Mouse (Mus musculus): Measurements from ENCODE around the gene Cpne1.

Cpne1 gene

DNA sequence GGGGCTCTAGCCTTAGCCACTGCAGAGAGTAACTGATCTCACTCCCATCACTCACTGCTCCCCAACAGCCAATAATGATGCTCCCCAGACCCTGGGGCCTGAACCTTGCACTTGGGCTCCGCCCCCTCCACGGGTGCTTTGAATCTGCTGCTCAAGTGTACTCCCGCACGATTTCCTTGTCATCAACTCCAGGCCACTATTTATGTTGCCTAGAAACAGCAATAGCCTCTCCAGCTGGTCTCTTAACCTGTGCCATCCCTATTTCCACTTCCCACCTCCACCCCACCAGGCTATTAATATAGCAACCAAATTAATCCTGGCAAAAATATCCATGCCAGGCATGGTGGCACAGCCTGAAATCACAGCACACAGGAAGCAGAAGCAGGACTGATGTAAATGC, 32.1 kb downstream of the Cpne1 start:
- DNase-seq (ENCODE audit: low spot score in 2 of 2): no peak

DNA sequence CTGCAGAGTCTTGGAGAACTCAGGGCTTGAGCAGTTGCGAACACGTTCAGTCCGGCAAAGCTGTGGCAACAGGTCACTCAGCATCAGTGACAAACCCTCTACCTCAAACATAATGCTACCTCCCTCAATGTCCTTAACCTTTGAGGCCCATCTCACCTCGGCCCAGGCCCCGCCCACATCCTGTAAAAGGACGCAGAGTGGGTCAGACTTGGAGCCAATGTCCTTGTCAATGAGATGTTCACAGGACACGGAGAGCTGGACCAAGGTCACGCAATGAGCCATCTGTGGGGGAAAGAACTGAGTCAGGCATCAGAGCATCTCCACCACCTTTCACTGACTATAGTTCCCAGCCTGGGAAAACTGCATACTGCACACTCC, 32.6 kb downstream of the Cpne1 start:
- DNase-seq (ENCODE audit: low spot score in 2 of 2): no peak

DNA sequence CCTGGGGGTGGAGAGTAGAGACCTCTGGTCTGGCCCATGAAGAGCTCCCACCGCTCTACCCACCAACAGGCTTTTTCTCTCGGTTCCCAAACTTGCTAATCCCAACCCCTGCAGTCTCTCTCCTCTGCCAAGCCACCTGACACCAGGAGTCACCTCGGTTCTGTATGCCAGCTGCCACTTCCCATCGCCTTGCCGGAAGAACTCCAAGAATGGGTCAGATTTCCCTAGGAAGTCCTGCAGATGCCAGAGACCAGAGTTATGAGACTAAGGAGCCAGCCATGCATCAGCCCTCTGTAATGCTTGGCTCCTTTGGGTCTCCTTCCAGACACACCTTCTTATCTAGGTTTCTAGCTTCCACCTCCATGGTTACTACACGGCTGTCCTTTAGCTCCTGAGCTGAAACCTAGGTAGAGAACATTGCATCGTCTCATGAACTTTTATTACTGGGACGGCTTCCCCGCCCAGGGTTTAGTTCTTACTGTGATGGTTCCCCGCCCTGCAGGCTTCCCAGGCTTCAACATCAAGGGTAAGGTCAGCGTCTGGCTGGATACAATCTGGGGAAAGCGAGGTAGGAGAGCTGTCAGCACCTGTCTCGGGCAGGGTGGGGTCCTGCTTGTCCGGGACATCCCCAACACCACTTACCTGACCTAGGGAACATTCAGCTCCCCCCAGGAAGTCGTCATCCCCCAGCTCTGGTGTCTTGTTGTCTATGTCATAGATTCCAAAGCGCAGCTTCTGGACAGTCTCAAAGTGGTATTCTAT, 33.2 kb downstream of the Cpne1 start:
- DNase-seq (ENCODE audit: low spot score in 2 of 2): no peak

DNA sequence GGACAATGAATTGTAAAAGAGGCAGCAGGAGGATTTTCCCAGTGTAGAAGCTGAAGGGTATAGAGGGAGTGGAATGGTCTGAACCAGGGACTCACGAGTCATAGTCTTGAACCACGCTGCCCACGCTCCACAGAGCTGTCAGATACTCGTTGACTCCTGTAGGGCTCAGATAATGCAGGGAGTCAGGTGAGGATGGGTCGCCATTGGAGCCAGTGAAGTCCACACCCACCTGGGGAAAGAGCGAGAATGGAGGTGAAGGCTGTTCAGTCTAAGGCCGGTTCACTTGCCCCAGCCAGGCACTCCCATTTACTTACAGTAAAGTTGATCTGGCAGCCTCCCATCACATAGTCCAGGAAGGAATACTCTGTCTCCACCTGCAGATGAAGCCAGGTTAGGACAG, 34.3 kb downstream of the Cpne1 start:
- no peak for DNase-seq (ENCODE audit: low spot score in 2 of 2)

- DNase-seq (ENCODE audit: low spot score in 2 of 2): no peak
These were observed 38.0 kb downstream of the Cpne1 start for GRCm38 (mm10) chr2:156073725-156074124.

DNA sequence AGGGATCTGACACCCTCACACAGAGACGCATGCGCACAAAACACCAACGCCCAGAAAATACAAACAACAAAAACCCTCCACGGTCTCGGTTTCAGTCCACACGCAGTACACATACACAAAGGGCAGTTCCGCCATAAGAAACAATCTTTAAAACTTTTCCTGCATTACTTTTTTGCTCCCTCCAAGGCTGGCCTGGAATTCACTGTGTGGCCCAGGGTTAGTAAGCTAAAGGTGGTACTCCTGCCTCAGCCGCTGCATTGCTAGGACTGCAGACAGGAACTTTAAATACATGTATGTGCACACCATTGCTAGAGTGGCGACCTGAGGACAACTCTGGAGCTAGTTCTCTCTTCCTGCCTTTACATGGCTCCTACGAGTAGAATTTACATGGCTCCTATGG, 40.5 kb downstream of the Cpne1 start:
- DNase-seq (ENCODE audit: low spot score in 2 of 2): no peak

DNA sequence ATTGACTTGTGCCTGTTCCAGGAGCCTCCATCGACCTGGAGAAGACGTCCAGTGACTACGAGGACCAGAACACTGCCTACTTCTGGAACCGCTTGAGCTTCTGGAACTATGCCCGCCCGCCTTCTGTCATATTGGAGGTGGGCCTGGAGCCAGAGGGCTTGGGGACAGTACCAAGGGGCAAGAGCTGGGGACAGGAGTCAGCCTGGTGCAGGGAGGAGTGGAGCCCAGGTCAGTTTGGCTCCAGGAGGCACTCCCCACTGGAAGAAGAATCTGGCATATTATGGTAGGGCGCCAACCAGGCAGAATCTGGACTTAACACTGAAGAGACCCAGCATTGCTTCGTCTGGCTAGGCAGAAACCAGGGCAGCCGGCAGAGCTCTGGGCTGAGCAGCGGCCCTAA, 43.8 kb downstream of the Cpne1 start:
- no peak for DNase-seq (ENCODE audit: low spot score in 2 of 2)

DNA sequence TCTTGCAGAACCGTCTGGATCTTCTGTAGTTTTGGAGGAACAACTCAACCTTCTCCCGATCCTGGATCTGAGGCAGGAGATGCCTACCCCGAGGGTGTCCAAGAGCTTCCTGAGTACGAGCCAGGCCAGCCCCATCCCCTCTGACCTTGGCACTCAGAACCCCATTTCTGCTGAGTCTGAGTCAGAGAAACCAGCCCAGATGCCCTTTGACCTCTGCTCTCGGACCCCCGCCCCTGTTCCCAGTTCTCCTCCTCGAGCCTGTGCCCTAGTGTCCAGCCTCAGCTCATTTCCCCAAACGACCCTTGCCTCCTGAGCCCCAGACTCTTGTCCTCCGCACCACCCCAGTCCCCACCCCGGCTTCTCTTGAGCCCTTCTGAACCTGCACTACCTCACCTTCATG, 45.6 kb downstream of the Cpne1 start:
- no peak for DNase-seq (ENCODE audit: low spot score in 2 of 2)

DNA sequence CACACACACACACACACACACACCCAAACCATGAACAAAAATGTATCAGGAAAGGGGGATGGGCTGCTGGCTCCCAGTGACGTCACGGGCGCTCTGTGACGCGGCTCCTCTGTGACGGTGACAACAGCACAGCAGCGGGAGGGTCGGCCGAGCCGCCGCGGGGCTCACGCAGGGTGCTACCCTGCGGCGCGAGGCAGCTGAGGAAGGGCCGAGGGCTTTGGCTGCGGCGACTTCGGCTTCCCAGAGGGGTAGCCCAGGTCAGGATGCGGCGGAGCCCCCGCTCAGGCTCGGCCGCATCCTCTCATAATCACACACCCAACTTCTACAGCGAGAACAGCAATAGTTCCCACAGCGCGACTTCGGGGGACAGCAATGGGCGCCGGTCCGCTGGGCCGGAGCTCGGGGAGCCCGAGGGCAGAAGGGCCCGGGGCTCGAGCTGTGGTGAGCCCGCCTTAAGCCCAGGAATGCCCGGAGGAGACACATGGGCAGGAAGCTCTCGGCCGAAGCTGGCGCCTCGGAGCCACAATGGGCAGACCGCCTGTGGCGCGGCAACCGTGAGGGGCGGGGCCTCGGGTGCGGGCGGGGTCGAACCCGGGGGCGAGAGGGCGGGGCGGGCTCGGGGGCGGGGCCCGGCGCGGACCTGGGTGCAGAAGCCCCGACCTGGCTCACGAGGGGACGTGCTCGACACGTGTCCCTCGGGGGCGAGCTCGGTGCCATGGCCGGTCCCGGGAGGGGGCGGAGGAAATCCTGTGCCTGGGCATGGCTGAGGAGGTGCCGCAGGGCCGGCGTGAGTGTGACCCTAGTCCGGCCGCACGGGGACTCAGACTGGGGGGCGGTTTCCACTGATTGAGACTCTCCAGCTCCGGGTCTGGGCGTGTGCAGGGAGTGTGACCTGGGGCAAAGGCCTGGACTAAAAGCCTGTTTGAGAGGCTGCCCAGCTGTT, 46.4 kb downstream of the Cpne1 start, which contains the start of gene Spag4:
TSS of gene Spag4 (plus strand) at position 77 of the 943 bp plus-strand sequence.
- peak in 1 of 2 experiments; percentile 25 for DNase-seq (ENCODE audit: low spot score in 2 of 2)

DNA sequence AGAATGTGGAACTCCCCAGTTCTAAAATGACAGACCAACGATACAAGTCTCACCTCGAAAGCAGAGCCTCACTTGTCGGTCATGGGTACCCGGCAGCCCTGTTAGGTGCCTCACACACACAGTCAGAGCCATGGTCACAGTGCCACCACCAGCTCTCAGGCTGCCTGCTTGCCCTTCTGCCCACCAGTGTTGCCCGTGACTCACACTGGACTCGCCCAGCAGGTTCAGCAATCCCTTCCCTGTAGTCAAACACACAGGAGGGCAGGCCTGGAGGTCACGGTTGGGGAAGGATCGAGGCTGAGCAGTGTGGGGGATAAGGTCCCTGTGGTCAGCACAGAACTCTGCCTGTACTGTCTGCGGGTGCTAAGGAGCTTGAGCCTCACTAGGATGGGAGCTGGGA, 58.9 kb downstream of the Cpne1 start, which contains the start of gene Fer1l4:
TSS of gene Fer1l4 (minus strand) at position 132 of the 400 bp plus-strand sequence.
- no peak for DNase-seq (ENCODE audit: low spot score in 2 of 2)

- no peak for DNase-seq (ENCODE audit: low spot score in 2 of 2)
These were observed 63.8 kb downstream of the Cpne1 start for GRCm38 (mm10) chr2:156047929-156048328.

- no peak for DNase-seq (ENCODE audit: low spot score in 2 of 2)
These were observed 68.9 kb downstream of the Cpne1 start for GRCm38 (mm10) chr2:156042903-156043302.

DNA sequence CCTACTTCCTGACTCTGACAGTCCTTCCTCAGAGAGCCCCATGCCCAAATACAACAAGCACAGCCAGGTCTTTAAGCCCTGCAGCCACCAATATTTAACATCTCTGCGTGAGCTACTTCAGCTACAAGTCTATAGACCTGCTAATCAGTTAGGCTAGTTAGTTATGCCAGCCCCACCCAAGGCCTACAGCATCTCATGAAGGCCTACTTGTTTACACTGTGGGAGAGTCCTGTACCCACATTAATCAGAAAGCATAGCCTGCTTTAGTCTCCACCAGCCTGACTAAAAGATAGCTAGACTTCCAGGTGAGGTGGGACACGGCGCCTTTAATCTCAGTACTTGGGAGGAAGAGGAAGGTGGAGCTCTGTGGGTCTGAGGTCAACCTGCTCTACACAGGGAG, 72.4 kb downstream of the Cpne1 start:
- no peak for DNase-seq (ENCODE audit: low spot score in 2 of 2)

DNA sequence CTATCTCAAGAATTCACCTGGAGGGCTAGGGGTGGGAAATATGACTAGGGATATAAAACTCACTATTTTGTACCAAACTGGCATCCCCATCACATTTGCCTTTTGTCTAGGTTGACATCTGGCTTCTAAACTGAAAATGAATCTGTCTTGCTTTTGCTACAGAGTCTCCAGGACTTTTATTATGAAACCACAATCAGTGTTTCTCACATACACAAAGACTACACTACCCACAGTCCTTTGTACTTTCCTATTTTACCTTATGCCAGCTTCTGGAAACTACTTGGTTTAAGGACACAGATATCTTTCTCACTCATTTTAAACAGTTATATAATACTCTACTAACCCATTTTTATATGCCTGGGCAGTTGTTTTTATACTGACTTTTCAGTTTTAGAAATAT, 86.3 kb downstream of the Cpne1 start:
- DNase-seq (ENCODE audit: low spot score in 2 of 2): no peak
